Mouse (Mus musculus) lung, postnatal 0 days (tissue): ENCODE measurements around the gene Katnb1. TPM values are rescaled to one million over a fixed set of nuclear protein-coding genes. Genes with fewer than 3 reads are reported as not detected.

Experiments
- ATAC-seq: fragments of 200-750 bp; cut with Nextera tagmentation; 2 replicates; pipeline ENCODE4 v1.8.0; 2017; ENCODE audit warnings: moderate library complexity
- DNase-seq: peaks from one replicate; pipeline ENCODE4 v3.0.0-alpha.2; 2016; ENCODE audit warnings: low spot score
- H3K27ac ChIP-seq: fragments of 300-500 bp; sonication (generic); 2 replicates; pipeline ENCODE4 v1.5.1; 2014; ENCODE audit warnings: antibody characterized with exemption, mild to moderate bottlenecking, low read length, mixed read lengths
- H3K27me3 ChIP-seq: fragments of 300-500 bp; sonication (generic); replicated peaks from 2 replicates; pipeline ENCODE4 v1.6.1; 2014; ENCODE audit warnings: low read length, mixed read lengths; ENCODE audit not compliant: insufficient read depth
- H3K36me3 ChIP-seq: fragments of 300-500 bp; sonication (generic); 2 replicates; pipeline ENCODE4 v1.6.1; 2014; ENCODE audit warnings: low read length, mixed read lengths; ENCODE audit not compliant: insufficient read depth
- H3K4me1 ChIP-seq: fragments of 300-500 bp; sonication (generic); 2 replicates; pipeline ENCODE4 v1.6.1; 2014; ENCODE audit warnings: antibody characterized with exemption, low read depth, low read length, mixed read lengths; ENCODE audit not compliant: insufficient read depth
- H3K4me2 ChIP-seq: fragments of 300-500 bp; sonication (generic); replicated peaks from 2 replicates; pipeline ENCODE4 v1.6.1; 2014; ENCODE audit warnings: low read depth, mild to moderate bottlenecking, low read length, moderate library complexity, mixed read lengths
- H3K4me3 ChIP-seq: fragments of 300-500 bp; sonication (generic); 2 replicates; pipeline ENCODE4 v1.5.1; 2014; ENCODE audit warnings: low read depth, low read length
- H3K9ac ChIP-seq: fragments of 300-500 bp; sonication (generic); replicated peaks from 2 replicates; pipeline ENCODE4 v1.6.1; 2014; ENCODE audit warnings: low read depth, mild to moderate bottlenecking
- H3K9me3 ChIP-seq: fragments of 300-500 bp; sonication (generic); 2 replicates; pipeline ENCODE4 v1.6.1; 2016; ENCODE audit warnings: low read length, mixed read lengths
- CTCF ChIP-seq: IDR thresholded peaks from 2 replicates; pipeline ENCODE4 v1.5.1; 2016; ENCODE audit warnings: antibody characterized with exemption, mild to moderate bottlenecking
- EP300 ChIP-seq: IDR thresholded peaks from 2 replicates; pipeline ENCODE4 v1.6.1; 2016; ENCODE audit warnings: antibody characterized with exemption, mild to moderate bottlenecking, control low read depth
- WGBS: fragments of 180-500 bp; shearing (Covaris S2); extraction: QIAGEN DNeasy Blood & Tissue Kit; methylation state at CpG from one replicate; pipeline ENCODE4 v1.1.7; 2014; 5-methylcytosine and 5-hydroxymethylcytosine counted together
- polyA plus RNA-seq: library from polyadenylated mRNA; unstranded; fragments of >200 nt; fragmentation: Nextera tagmentation; extraction: Ambion mirVana; gene quantifications from 2 replicates; pipeline ENCODE4 v1.2.1, GENCODE M21; 2015

Katnb1 gene
- polyA plus RNA-seq, 1 experiment from 2014 or later = 10.8 TPM

GRCm38 (mm10) chr8:95141026-95141425 lies 60.0 kb downstream of the Katnb1 start:
- no peaks in the 10 kb centered on the region for H3K27me3 ChIP-seq
- H3K36me3 ChIP-seq = 0 out of 2 replicates have a peak, but pooled peaks cover 3% of the 10 kb centered on the region
- no peak overlapping the region for H3K9ac ChIP-seq
- H3K9me3 ChIP-seq = no peaks in the 10 kb centered on the region
- H3K4me3 ChIP-seq = no peak overlapping the region
- peak; percentile 21 for DNase-seq
- H3K4me2 ChIP-seq = peak overlapping the region; percentile 99
- ATAC-seq = no peak
- WGBS = 62% methylated on average over 1 of the region's 1 CpGs
- no peak overlapping the region for H3K27ac ChIP-seq
- no peak for TF ChIP-seq CTCF
- TF ChIP-seq EP300 = no peak
- H3K4me1 ChIP-seq = peaks cover 35% of the 10 kb centered on the region

- Histone ChIP-seq H3K4me3 (peak overlapping the region; percentile 63), H3K4me1 (peaks cover 35% of the 10 kb centered on the region), H3K9ac (peak overlapping the region; percentile 76), H3K4me2 (peak overlapping the region; percentile 99), H3K27me3 (no peaks in the 10 kb centered on the region), H3K36me3 (0 out of 2 replicates have a peak, but pooled peaks cover 3% of the 10 kb centered on the region), H3K9me3 (no peaks in the 10 kb centered on the region), H3K27ac (peak overlapping the region; percentile 85)
- peak; percentile 72 for DNase-seq
- peak; percentile 16 for ATAC-seq
- TF ChIP-seq EP300 = no peak
- no peak for TF ChIP-seq CTCF
- WGBS = 4% methylated on average over 6 of the region's 6 CpGs
Observed at GRCm38 (mm10) chr8:95141469-95142074, 60.6 kb downstream of the Katnb1 start.

- Histone ChIP-seq H3K36me3 (no peaks in the 10 kb centered on the region), H3K27me3 (no peaks in the 10 kb centered on the region), H3K4me2 (peak overlapping the region; percentile 99), H3K4me1 (peaks cover 35% of the 10 kb centered on the region), H3K9ac (peak overlapping the region; percentile 76), H3K9me3 (no peaks in the 10 kb centered on the region), H3K4me3 (peak overlapping the region; percentile 63), H3K27ac (peak overlapping the region; percentile 85)
- WGBS = 2% methylated on average over 30 of the region's 66 CpGs
- peak; percentile 75 for DNase-seq
- TF ChIP-seq CTCF (no peak), EP300 (no peak)
- ATAC-seq = peak; percentile 63
Observed at GRCm38 (mm10) chr8:95142075-95142831, 61.3 kb downstream of the Katnb1 start.

GRCm38 (mm10) chr8:95142985-95143804 lies 62.2 kb downstream of the Katnb1 start:
- 14% methylated on average over 17 of the region's 17 CpGs for WGBS
- H3K27me3 ChIP-seq = no peaks in the 10 kb centered on the region
- no peak overlapping the region for H3K9ac ChIP-seq
- H3K27ac ChIP-seq = peak overlapping the region; percentile 85
- peak overlapping the region; percentile 99; the same call in 1 of the 2 replicates for H3K4me2 ChIP-seq
- H3K36me3 ChIP-seq = no peaks in the 10 kb centered on the region
- H3K4me1 ChIP-seq = peaks cover 30% of the 10 kb centered on the region
- H3K9me3 ChIP-seq = no peaks in the 10 kb centered on the region
- no peak overlapping the region for H3K4me3 ChIP-seq
- TF ChIP-seq CTCF (no peak), EP300 (0 out of 2 replicates have a peak, but pooled peaks have one; percentile 82)
- ATAC-seq (peak; percentile 53), DNase-seq (peak; percentile 66)

GRCm38 (mm10) chr8:95143805-95144630 lies 63.0 kb downstream of the Katnb1 start:
- Histone ChIP-seq H3K4me3 (no peak overlapping the region), H3K4me2 (no peak overlapping the region), H3K27me3 (no peaks in the 10 kb centered on the region), H3K36me3 (no peaks in the 10 kb centered on the region), H3K27ac (no peak overlapping the region; the same call in 1 of the 2 replicates), H3K9me3 (no peaks in the 10 kb centered on the region), H3K4me1 (peaks cover 28% of the 10 kb centered on the region), H3K9ac (no peak overlapping the region)
- peak; percentile 16 for DNase-seq
- ATAC-seq = peak; percentile 46; the same call in 1 of the 2 replicates
- TF ChIP-seq CTCF = no peak
- WGBS = 58% methylated on average over 6 of the region's 6 CpGs
